Mouse (Mus musculus) gastrocnemius, postnatal 36 days (tissue): ENCODE results near the gene Cd3d. TPM values are rescaled to one million over a fixed set of nuclear protein-coding genes. Genes with fewer than 3 reads are reported as not detected.

Source experiments
- DNase-seq, 2 experiments: peaks; one replicate each; pipeline ENCODE4 v3.0.0; 2022
- intact Hi-C: fragments of 180-260 bp; cut with DNase I; formaldehyde crosslinking; loops from one replicate; pipeline ENCODE4 v1.15.1; 2025
- total RNA-seq, 2 experiments: library from RNA; stranded (reverse); gene quantifications; 2 replicates each; pipeline ENCODE4 v1.2.3; 2021

Cd3d gene
- total RNA-seq, 2 experiments from 2014 or later, result 1.3 TPM; not detected in 1

DNA sequence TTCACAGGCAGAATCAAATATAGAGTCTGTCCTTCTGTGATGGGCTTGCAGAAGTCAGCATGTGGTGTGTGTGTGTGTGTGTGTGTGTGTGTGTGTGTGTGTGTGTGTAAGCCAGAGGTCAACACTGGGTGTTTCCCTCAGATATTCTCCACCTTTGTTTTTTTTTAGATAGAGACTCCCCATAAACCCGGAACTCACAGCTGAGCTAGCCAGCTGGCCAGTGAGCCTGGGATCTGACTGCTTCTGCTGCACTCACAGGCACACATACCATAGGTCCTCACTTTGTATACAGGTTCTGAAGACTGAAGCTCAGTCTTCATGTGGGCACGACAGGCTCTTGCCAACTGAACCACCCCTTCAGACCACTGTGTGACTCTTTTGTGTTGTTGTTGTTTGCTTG lies 50.7 kb downstream of the Cd3d start:
- DNase-seq, result no peak
- intact Hi-C loops, result no loop called here

DNA sequence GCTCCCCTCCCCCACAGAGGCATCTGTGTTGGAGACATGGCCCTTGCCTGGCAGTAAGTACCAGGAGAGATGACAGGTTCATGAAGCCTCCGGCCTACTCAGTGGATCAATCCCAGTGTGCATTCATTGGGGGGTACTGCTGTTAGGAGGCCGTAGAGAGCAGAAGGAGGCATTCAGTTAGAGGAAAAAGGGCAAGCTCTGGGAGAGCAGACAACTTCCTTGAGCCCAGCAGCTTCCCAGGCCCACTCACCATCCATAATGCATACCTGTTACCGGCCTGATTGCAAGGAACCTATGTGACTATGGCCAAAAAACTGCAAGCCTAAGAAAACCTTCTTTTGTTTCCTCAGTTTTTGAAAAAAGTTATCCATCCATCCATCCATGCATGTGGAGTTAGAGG lies 52.9 kb downstream of the Cd3d start:
- intact Hi-C loops, result no loop called here
- DNase-seq, result no peak

Other genes starting within 250 kb of the Cd3d start
- 10 to 100 TPM; 33.5 to 33.9 TPM for gene Phldb1, start 246.6 kb upstream of the Cd3d start, total RNA-seq
- 10 to 100 TPM; 62.6 to 73.4 TPM for gene Arcn1, start 213.9 kb upstream of the Cd3d start, total RNA-seq
- 10 to 100 TPM; 21.4 to 28.2 TPM for gene Ift46, start 213.9 kb upstream of the Cd3d start, total RNA-seq
- gene Tmem25, start 182.5 kb upstream of the Cd3d start, total RNA-seq, result 1 to 10 TPM; 6.1 to 6.2 TPM
- not detected for gene Ttc36, start 178.7 kb upstream of the Cd3d start, total RNA-seq
- 10 to 100 TPM; 12.5 to 12.8 TPM for gene Kmt2a, start 100.5 kb upstream of the Cd3d start, total RNA-seq
- 100 to 1,000 TPM; 659 to 699 TPM for gene Atp5l, start 61.0 kb upstream of the Cd3d start, total RNA-seq
- 10 to 100 TPM; 28.9 to 39.4 TPM for gene Ube4a, start 16.2 kb upstream of the Cd3d start, total RNA-seq
- 1 to 10 TPM in 1 of 2 experiments, not detected in 1; 1.7 TPM for gene Cd3g, start 1.4 kb upstream of the Cd3d start, total RNA-seq
- gene Cd3e, start 27.8 kb downstream of the Cd3d start, total RNA-seq, result 1 to 10 TPM in 1 of 2 experiments, not detected in 1; 2.5 TPM
- gene Mpzl2, start 58.0 kb downstream of the Cd3d start, total RNA-seq, result under 1 TPM; 0.30 to 0.33 TPM
- gene Mpzl3, start 73.4 kb downstream of the Cd3d start, total RNA-seq, result 1 to 10 TPM in 1 of 2 experiments, under 1 TPM in 1; 0.97 to 1.4 TPM
- gene Jaml, start 97.4 kb downstream of the Cd3d start, total RNA-seq, result under 1 TPM; 0.13 to 0.44 TPM
- 1 to 10 TPM; 1.7 to 2.5 TPM for gene Scn2b, start 136.0 kb downstream of the Cd3d start, total RNA-seq
- 100 to 1,000 TPM; 209 to 240 TPM for gene Scn4b, start 156.6 kb downstream of the Cd3d start, total RNA-seq
- 1 to 10 TPM in 1 of 2 experiments, under 1 TPM in 1; 0.92 to 1.7 TPM for gene BC049352, start 200.2 kb downstream of the Cd3d start, total RNA-seq
- not detected for gene Tmprss4, start 222.3 kb downstream of the Cd3d start, total RNA-seq